Mouse (Mus musculus) cortical plate, adult 2 months (tissue): ENCODE measurements around the gene Ccdc125.

Experiments used
- CTCF ChIP-seq: fragments of 200-500 bp; IDR thresholded peaks from 2 replicates; pipeline ENCODE4 v1.5.1; 2011; ENCODE audit warnings: mild to moderate bottlenecking, control low read depth, low read length; ENCODE audit not compliant: insufficient read depth; ENCODE audit errors: extremely low read depth
- POLR2A ChIP-seq: fragments of 200-500 bp; IDR thresholded peaks from 2 replicates; pipeline ENCODE4 v1.6.1; 2011; ENCODE audit warnings: mild to moderate bottlenecking, low read length, control low read depth; ENCODE audit not compliant: insufficient read depth; ENCODE audit errors: extremely low read depth

DNA sequence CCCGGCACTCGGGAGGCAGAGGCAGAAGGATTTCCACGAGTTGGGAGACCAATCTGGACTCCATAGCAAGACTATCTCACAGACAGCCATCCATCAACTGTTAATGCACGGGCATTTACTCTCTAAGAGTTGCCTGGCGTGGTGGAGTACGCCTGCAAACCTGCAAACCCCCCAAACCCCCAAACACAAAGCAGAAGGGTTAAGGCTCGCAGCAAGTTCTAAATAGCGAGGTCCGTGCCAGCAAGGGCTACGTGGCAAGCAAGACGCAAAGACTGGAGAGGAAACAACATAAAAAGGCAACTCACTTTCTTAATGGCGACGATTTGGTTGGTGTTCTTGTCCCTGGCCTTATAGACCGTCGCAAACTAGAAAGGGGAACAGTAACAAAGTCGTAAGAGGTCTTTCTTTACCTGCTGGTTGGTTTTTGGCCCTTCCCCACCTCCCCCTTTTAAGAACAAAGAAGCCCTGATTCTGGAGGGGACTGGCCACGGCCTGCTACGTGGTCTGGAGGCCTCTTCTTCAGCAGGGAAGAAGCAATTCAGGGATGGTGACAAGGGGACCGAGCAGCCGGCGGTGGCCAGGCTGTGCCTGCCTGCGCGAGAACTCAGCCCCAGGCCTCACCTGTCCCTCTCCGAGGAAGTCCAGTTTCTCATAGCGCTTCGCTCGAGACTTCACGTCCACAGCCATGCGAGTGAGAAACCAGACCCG is 60.8 kb downstream of the Ccdc125 start:
- TF ChIP-seq POLR2A (no peak), CTCF (no peak)
